Mouse (Mus musculus): ENCODE data around the gene Pds5a. TPM values are rescaled to one million over a fixed set of nuclear protein-coding genes. Genes with fewer than 3 reads are reported as not detected.

Pds5a gene
- polyA plus RNA-seq (2012; rRNA removed): 80.3 and 93.2 TPM in 2 replicates

DNA sequence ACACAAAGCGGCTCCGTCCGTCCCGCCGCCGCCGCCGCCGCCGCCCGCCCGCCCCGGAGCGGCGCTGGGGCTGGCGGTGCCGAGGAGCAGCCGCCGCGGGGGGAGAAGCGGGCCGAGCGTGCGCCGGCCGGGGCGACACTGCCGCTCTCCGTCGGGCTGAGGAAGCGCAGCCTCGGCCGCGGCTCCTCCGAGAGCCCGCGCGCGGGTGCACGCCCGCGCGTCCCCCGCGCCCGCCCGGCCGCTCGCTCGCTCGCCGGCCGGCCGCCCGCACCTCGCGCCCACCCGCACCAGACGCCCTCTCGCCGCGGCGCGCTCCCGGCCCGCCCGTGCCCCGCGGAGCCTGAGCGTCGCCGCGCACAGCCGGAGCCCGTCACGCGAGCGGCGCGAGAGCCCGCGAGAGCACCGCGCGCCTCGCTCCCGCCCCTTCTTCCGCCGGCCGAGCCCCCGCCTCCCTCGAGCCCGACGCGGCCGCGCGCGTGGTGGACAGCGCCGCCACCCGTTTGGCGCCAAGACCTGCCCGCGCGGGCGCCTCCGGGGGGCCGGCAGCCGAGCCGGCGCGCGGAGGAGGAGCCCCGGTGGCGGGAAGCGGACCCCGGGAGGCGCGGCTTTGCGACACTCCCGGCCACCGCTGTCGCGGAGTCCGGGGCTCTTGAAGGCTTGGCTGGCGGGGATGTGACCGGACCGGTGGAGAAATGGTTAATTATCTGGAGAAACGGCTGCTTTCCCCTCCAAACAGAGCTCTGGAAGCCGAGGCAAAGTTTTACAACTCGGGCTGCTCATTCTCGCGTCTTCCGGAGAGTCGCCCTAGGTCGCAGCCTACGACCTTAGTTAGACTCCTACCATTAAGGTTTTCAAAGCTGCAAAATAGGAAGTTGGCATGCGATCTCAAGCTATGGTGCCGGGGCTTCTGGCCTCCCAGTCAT, at the start of gene Pds5a:
Gene Pds5a (minus strand): TSS at position 438 of the 923 bp plus-strand sequence.

Other genes with a start within 250 kb of the Pds5a start
- gene Gm43552, start 205.4 kb downstream of the Pds5a start, polyA plus RNA-seq (2012; rRNA removed): 0.72 TPM in 1 of 2 replicates, not detected in the other
- gene Smim14, start 161.1 kb downstream of the Pds5a start, polyA plus RNA-seq (2012; rRNA removed): 89.2 and 90.6 TPM in 2 replicates
- gene Ube2k, start 161.0 kb downstream of the Pds5a start, polyA plus RNA-seq (2012; rRNA removed): 127 and 130 TPM in 2 replicates
- 27.9 and 28.5 TPM in 2 replicates for gene N4bp2, start 65.2 kb upstream of the Pds5a start, polyA plus RNA-seq (2012; rRNA removed)
- gene Rhoh, start 162.9 kb upstream of the Pds5a start, polyA plus RNA-seq (2012; rRNA removed): 0.34 and 0.43 TPM in 2 replicates
- 0.19 TPM in 1 of 2 replicates, not detected in the other for gene Chrna9, start 236.6 kb upstream of the Pds5a start, polyA plus RNA-seq (2012; rRNA removed)

All from central nervous system, embryonic 14 days (tissue).